Mouse (Mus musculus): ENCODE measurements around the gene Alpi. TPM values are rescaled to one million over a fixed set of nuclear protein-coding genes. Genes with fewer than 3 reads are reported as not detected.

Gene Alpi
- not detected in 2 replicates for polyA plus RNA-seq (2012; ENCODE audit: insufficient read depth, insufficient read length, missing spikeins)

- Histone ChIP-seq H3K27ac (replicated peaks; ENCODE audit: low read depth, low read length) (no peak within 1 kb of the TSS), H3K4me1 (ENCODE audit: control insufficient read depth, insufficient read depth, insufficient read length, low read length) (no peaks in the 10 kb centered on the region), H3K4me3 (ENCODE audit: insufficient read depth, low read depth, low read length) (no peak within 1 kb of the TSS)
Measured at GRCm38 (mm10) chr1:87101411-87101810, at the start of gene Alpi. Gene Alpi (minus strand): TSS chr1:87101606.

- no peak overlapping the region for H3K4me3 ChIP-seq (ENCODE audit: insufficient read depth, low read depth, low read length)
- H3K4me1 ChIP-seq (ENCODE audit: control insufficient read depth, insufficient read depth, insufficient read length, low read length) = no peaks in the 10 kb centered on the region
- no peak overlapping the region for H3K27ac ChIP-seq (replicated peaks; ENCODE audit: low read depth, low read length)
Measured at GRCm38 (mm10) chr1:87149422-87149821, 48.0 kb upstream of the Alpi start.

- H3K4me1 ChIP-seq (ENCODE audit: control insufficient read depth, insufficient read depth, insufficient read length, low read length) = no peaks in the 10 kb centered on the region
- no peak overlapping the region for H3K27ac ChIP-seq (replicated peaks; ENCODE audit: low read depth, low read length)
- H3K4me3 ChIP-seq (ENCODE audit: insufficient read depth, low read depth, low read length) = no peak overlapping the region
Measured at GRCm38 (mm10) chr1:87143141-87143540, 41.7 kb upstream of the Alpi start.

DNA sequence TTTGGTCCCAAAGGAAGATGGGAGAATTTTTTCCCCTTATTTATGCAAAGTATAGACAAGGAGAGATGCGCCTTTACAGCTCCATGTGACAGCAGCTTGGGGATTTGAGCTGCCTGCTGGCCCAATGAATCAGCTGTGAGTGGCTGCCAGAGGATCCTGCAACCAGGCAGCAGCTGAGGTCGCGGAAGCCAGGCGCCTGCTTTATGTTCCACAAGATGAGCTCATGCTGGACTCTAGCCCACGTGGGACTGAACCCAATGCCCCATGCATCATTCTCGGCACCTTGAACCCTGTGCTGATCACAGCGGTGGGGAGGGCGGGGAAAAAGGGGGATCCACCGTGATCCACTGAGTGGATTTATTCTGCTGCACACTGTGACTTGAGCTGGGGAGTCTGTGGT is 41.0 kb upstream of the Alpi start:
- Histone ChIP-seq H3K4me3 (ENCODE audit: insufficient read depth, low read depth, low read length) (no peak overlapping the region), H3K27ac (replicated peaks; ENCODE audit: low read depth, low read length) (no peak overlapping the region), H3K4me1 (ENCODE audit: control insufficient read depth, insufficient read depth, insufficient read length, low read length) (no peaks in the 10 kb centered on the region)

DNA sequence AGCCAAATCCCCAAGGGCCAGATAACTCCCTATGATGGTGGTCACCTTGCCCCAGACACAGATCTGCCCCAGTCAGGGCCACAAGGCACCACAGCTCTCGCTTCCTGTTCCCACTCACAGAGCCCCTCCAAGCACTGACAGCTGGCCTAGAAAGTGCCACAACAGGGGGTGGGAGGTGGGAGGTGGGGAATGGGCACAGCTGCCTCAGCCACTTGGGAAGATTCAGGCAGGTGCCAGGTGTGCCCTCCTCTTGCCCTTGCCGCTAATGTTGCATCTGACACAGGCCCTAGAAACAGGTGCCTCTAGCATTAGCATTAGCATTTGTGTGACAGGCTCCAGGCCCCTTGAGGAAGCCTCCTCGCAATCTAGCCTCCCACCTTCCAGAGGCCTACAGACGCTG is 40.1 kb upstream of the Alpi start:
- Histone ChIP-seq H3K4me3 (ENCODE audit: insufficient read depth, low read depth, low read length) (no peak overlapping the region), H3K4me1 (ENCODE audit: control insufficient read depth, insufficient read depth, insufficient read length, low read length) (no peaks in the 10 kb centered on the region), H3K27ac (replicated peaks; ENCODE audit: low read depth, low read length) (no peak overlapping the region)

DNA sequence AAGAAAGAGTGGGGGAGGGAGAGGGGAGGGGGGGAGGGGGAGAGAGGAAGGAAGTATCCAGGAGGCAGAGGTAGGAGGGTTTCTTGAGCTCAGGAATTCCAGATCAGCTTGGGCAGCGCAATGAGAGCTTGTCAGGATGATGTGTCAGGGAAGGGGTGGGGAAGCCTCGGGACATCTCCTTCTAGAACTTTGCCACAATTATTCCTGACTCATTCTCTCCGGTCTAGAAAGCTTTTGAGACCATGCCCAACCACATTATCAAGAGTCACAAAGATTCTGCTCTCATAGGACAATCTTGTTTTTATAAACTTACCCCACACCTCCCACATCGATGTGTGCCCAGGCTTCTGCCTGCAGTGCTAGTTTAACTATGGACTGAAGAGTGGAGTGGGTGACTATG is 30.4 kb upstream of the Alpi start:
- H3K4me3 ChIP-seq (ENCODE audit: insufficient read depth, low read depth, low read length) = no peak overlapping the region
- H3K4me1 ChIP-seq (ENCODE audit: control insufficient read depth, insufficient read depth, insufficient read length, low read length) = no peaks in the 10 kb centered on the region
- no peak overlapping the region for H3K27ac ChIP-seq (replicated peaks; ENCODE audit: low read depth, low read length)

DNA sequence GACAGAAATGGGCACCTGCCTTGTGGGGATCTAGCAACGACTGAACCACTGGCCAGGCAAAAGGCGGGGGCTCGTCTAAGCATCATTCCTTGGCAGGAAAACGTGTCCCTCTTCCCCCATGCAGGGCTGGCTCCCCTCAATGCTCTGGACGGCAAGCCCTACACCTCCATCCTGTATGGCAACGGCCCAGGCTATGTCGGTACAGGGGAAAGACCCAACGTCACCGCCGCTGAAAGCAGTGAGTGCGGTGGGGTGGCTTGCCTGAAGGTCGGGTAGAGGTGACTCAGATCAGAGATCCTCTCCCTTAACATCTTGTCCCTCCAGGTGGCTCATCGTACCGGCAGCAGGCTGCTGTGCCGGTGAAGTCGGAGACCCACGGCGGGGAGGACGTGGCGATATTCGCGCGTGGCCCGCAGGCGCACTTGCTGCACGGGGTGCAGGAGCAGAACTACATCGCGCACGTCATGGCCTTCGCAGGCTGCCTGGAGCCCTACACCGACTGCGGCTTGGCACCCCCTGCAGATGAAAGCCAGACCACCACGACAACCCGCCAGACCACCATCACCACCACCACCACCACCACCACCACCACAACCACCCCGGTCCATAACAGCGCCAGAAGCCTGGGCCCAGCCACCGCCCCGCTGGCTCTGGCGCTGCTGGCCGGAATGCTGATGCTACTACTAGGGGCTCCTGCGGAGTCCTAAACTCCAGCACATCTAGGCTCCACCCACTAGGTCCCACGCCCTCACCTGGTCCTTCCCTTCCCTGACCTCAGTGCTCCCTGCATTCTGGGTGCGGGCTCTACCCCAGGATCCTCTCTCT is 26.0 kb upstream of the Alpi start:
- H3K4me3 ChIP-seq (ENCODE audit: insufficient read depth, low read depth, low read length) = no peak overlapping the region
- H3K4me1 ChIP-seq (ENCODE audit: control insufficient read depth, insufficient read depth, insufficient read length, low read length) = no peaks in the 10 kb centered on the region

GRCm38 (mm10) chr1:87124673-87125072 is 23.3 kb upstream of the Alpi start, which contains the start of gene Akp3:
Gene Akp3 (plus strand): TSS chr1:87124973.
- H3K4me3 ChIP-seq (ENCODE audit: insufficient read depth, low read depth, low read length) = no peak within 1 kb of the TSS
- no peaks in the 10 kb centered on the region for H3K4me1 ChIP-seq (ENCODE audit: control insufficient read depth, insufficient read depth, insufficient read length, low read length)
- H3K27ac ChIP-seq (replicated peaks; ENCODE audit: low read depth, low read length) = no peak within 1 kb of the TSS

More for the DNA sequence above, 26.0 kb upstream of the Alpi start:
- no peak overlapping the region for H3K27ac ChIP-seq (replicated peaks; ENCODE audit: low read depth, low read length)

DNA sequence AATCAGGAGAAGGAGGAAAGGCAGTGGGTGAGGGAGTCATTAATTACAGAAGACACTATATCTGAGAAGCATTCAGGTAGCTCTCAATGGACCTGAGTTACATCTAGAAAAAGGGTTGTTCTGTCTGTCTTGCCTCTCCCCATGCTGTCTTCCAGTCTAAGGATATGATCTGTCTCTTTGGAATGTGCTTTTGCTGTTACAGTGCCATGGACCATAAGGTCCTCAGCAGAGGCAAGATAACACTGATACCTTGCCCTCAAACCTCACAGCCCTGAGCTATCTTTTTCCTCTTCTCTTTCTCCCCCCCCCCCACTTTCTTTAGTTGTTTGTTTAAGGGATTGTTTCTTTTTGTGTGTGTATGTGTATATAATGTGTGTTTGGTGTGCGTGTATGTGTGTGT is 13.4 kb upstream of the Alpi start:
- no peak overlapping the region for H3K4me3 ChIP-seq (ENCODE audit: insufficient read depth, low read depth, low read length)
- no peaks in the 10 kb centered on the region for H3K4me1 ChIP-seq (ENCODE audit: control insufficient read depth, insufficient read depth, insufficient read length, low read length)
- H3K27ac ChIP-seq (replicated peaks; ENCODE audit: low read depth, low read length) = no peak overlapping the region

- Histone ChIP-seq H3K4me3 (ENCODE audit: insufficient read depth, low read depth, low read length) (no peak overlapping the region), H3K4me1 (ENCODE audit: control insufficient read depth, insufficient read depth, insufficient read length, low read length) (no peaks in the 10 kb centered on the region), H3K27ac (replicated peaks; ENCODE audit: low read depth, low read length) (no peak overlapping the region)
Measured at GRCm38 (mm10) chr1:87111719-87112354, 10.4 kb upstream of the Alpi start.

DNA sequence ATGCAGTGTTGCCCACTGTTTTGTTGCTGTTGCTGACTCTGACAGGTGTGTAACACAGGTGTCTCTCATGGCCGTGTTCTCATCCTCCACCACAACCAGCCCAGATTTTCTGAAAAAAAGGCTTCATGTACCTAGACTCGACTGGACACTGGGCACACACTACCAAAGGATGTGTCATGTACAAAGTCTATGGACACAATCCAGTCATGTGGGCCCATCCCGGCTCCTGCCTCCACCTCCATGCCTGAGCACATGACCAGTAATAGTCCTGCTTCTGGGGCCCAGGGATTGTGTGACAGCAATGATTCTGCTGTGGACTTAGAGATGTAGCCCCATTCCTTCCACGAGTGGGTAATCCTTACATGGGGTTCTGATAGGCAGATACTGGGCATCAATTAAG is 7.2 kb upstream of the Alpi start:
- H3K4me1 ChIP-seq (ENCODE audit: control insufficient read depth, insufficient read depth, insufficient read length, low read length) = no peaks in the 10 kb centered on the region
- H3K27ac ChIP-seq (replicated peaks; ENCODE audit: low read depth, low read length) = no peak overlapping the region
- no peak overlapping the region for H3K4me3 ChIP-seq (ENCODE audit: insufficient read depth, low read depth, low read length)

GRCm38 (mm10) chr1:87106536-87106935 is 5.1 kb upstream of the Alpi start:
- H3K4me1 ChIP-seq (ENCODE audit: control insufficient read depth, insufficient read depth, insufficient read length, low read length) = no peaks in the 10 kb centered on the region
- H3K4me3 ChIP-seq (ENCODE audit: insufficient read depth, low read depth, low read length) = no peak overlapping the region
- no peak overlapping the region for H3K27ac ChIP-seq (replicated peaks; ENCODE audit: low read depth, low read length)

- Histone ChIP-seq H3K4me1 (ENCODE audit: control insufficient read depth, insufficient read depth, insufficient read length, low read length) (no peaks in the 10 kb centered on the region), H3K4me3 (ENCODE audit: insufficient read depth, low read depth, low read length) (no peak overlapping the region), H3K27ac (replicated peaks; ENCODE audit: low read depth, low read length) (no peak overlapping the region)
Measured at GRCm38 (mm10) chr1:87103936-87104335, 2.5 kb upstream of the Alpi start.

DNA sequence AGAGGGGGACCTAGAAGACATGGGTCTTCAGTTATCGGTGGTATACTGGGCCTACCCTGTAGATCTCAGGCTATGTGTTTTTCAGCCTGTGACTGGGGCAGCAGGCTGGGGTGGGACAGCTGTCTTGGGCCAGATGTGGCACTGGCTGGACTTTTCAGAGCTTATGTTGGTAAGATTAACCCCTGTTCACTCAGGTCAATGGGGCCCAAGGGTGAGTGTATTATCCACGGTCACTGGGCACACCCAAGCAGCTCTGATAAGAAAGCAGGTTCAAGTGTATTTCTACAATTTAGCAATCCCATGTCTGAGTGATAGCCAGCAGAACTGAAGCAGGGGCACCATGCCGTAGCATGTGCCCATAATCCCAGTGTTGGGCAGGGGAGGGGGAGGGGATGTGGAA is 708 bp upstream of the Alpi start:
- Histone ChIP-seq H3K4me3 (ENCODE audit: insufficient read depth, low read depth, low read length) (no peak overlapping the region), H3K4me1 (ENCODE audit: control insufficient read depth, insufficient read depth, insufficient read length, low read length) (no peaks in the 10 kb centered on the region), H3K27ac (replicated peaks; ENCODE audit: low read depth, low read length) (no peak overlapping the region)

DNA sequence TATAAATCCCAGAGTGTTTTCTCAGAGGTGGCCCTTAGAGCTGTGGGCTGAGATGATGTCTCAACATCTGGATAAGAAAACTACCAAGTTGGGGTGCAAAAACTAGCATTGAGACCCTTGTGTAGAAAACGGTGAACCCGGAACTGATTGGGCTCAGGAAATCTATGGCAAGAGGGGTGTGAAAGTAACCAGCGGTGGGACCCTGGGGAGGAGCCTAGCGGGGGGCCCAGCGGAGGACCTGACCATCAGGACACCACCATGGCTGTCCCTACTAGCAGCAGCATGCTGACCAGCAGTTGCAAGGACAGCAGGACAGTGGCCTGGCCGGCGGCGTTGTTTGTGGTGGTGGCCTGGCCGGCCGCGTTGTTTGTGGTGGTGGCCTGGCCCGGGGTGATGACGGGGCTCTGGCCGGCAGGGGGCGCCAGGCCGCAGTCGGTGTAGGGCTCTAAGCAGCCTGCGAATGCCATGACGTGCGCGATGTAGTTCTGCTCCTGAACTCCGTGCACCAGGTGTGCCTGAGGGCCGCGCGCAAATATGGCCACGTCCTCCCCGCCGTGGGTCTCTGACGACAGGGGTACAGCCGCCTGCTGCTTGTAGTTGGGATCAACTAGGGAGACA is 2.9 kb downstream of the Alpi start:
- Histone ChIP-seq H3K27ac (replicated peaks; ENCODE audit: low read depth, low read length) (no peak overlapping the region), H3K4me3 (ENCODE audit: insufficient read depth, low read depth, low read length) (no peak overlapping the region), H3K4me1 (ENCODE audit: control insufficient read depth, insufficient read depth, insufficient read length, low read length) (no peaks in the 10 kb centered on the region)
